Mouse (Mus musculus) megakaryocyte, adult 5-6 weeks (primary cell): Measurements from ENCODE around the gene Krt71. TPM values are rescaled to one million over a fixed set of nuclear protein-coding genes. Genes with fewer than 3 reads are reported as not detected.

Experiments used
- ATAC-seq: 2 replicates; pipeline ENCODE4 v1.8.0; 2016; ENCODE audit warnings: mild to moderate bottlenecking, inconsistent platforms; ENCODE audit not compliant: poor library complexity, severe bottlenecking
- total RNA-seq, 2 experiments: library from RNA; stranded (forward) in 1 of 2; stranded (reverse) in 1 of 2; fragments of 153-499, 151-499 nt in 1 of 2; fragments of 221-1000, 200-1000 nt in 1 of 2; gene quantifications; 2 replicates each; pipeline versions ENCODE4 v1.2.3 to v1.2.4; 2015 to 2017

Gene Krt71
- total RNA-seq (2015) (not detected in 2 replicates), total RNA-seq (2017) (not detected in 2 replicates)

GRCm38 (mm10) chr15:101742711-101743110, at the start of gene Krt71:
TSS of gene Krt71 (minus strand) at chr15:101743109.
- no peak for ATAC-seq

DNA sequence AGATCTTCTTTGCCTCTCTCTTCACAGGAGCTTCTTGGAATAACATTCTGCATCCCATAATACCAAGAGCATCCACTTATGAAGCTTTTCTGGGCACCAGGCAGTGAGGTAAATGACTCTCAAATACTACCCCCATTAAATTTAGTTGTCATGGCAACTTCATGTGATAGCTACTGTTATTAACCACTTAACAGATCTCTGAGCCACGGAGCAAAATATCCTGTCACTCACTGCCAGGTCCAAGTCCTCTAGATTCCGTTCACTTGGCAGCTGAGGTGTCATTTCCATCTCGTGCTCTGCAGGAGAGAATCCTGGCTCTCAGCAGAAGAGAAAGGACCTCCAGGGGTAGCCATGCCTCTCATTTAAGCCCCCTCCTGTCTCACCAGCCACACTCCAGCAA, 48.0 kb upstream of the Krt71 start:
- ATAC-seq: no peak

GRCm38 (mm10) chr15:101786360-101786759, 43.5 kb upstream of the Krt71 start, which contains the start of gene Krt72:
TSS of gene Krt72 (minus strand) at chr15:101786460.
- ATAC-seq: no peak

- no peak for ATAC-seq
These were observed 30.5 kb upstream of the Krt71 start for GRCm38 (mm10) chr15:101773420-101773819.

DNA sequence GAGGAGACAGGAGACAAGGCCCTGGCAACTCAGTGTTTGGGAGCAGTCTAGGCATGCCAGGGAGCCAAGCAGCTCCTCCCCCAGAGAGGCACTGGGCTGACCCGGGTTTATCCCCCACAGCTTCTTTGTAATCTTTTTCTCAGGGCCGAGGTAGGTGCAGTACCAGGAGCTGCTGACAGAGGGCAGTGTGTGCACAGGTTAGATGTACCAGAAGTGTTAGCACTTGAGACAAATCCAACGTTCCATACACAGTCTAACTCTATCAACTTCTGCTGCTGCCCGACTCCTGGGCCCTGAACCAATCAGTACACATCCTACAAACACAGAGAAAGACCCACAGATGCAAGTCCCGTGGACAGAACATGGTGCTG, 29.8 kb upstream of the Krt71 start:
- peak; percentile 82 for ATAC-seq

GRCm38 (mm10) chr15:101772080-101772710, 29.3 kb upstream of the Krt71 start:
- peak; percentile 43; the same call in 1 of the 2 replicates for ATAC-seq

GRCm38 (mm10) chr15:101770226-101770625, 27.3 kb upstream of the Krt71 start:
- no peak for ATAC-seq

- ATAC-seq: no peak
These were observed 5.1 kb downstream of the Krt71 start for GRCm38 (mm10) chr15:101737786-101738185.

DNA sequence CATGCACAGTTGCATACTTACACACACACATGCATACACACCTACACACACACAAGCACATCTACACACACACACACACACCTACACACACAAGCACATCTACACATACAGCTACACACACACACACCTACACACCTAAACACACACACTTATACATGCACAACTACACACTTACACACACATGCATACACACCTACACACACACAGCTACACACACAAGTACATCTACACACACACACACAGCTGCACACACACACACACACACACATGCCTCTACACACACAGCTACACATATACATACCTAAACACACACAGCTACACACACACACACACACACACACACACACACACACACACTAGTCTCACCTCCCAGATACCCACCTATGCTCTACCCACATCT, 12.3 kb downstream of the Krt71 start:
- no peak for ATAC-seq

- no peak for ATAC-seq
These were observed 18.2 kb downstream of the Krt71 start for GRCm38 (mm10) chr15:101724686-101725085.

- ATAC-seq: no peak
These were observed 27.1 kb downstream of the Krt71 start for GRCm38 (mm10) chr15:101715831-101716230.

GRCm38 (mm10) chr15:101714356-101714755, 28.6 kb downstream of the Krt71 start:
- no peak for ATAC-seq

DNA sequence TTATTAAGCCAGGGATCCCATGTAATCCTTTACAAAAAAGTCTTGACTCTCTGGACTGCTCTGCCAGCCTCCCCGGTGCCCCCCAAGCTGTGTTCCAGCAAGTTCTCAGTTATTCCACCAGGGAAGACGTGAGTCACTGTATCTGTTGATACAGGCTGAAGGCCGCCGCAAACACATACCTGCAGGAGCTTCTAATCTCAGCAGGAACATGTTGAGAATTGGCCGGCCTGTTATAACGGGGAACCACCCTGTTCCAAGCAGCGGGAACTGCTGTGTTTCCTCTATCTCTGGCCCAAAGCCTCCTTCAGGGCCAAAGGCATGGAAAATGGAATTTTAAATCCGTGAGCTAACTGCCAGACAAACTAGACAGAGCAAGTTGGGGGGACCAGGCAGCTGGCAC, 29.2 kb downstream of the Krt71 start:
- no peak for ATAC-seq

DNA sequence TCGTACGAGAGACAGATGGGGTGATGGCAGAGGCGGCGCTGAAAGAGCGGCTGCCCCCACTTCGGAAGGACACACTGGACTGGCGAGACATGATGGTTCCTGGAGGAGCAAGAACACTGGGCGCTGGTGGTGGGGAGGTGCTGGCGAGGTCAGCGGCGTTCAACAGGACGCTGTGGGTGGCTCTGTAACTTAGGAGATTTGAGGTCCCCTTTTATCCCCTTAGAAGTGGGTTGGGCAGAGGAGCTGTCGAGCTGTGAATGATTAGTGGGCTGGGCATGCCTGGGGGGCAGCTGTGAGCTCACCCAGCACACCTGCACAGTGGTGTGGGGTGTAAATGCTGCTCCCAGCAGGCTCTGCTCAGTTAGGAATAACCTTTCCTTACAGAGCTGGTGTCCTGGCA, 30.2 kb downstream of the Krt71 start, which contains the start of gene Krt5:
Gene Krt5, minus strand, starts transcription at position 179 of the 400 bp plus-strand sequence.
- no peak for ATAC-seq

GRCm38 (mm10) chr15:101708683-101709082, 34.2 kb downstream of the Krt71 start:
- no peak for ATAC-seq

- no peak for ATAC-seq
These were observed 35.5 kb downstream of the Krt71 start for GRCm38 (mm10) chr15:101707454-101707853.

DNA sequence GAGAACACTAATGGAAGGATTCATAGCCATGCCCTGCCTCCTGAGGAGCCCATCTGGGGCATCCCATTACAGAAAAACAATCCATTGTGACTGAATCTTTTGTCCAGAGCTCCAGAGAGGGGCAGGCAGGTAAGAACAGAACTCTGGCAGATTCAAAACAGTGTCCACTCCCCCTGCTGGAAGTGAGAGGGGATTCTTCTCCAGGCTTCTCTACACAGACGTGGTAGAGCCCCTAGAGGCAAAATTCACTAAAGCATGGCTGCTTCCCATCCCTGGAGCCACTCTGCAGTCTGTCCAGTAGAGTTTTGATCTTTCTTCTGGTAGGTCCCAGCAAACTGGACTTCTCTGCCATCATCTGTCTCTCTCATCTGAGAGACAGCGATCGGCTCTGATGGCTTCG, 38.8 kb downstream of the Krt71 start:
- ATAC-seq: no peak

GRCm38 (mm10) chr15:101702380-101702779, 40.5 kb downstream of the Krt71 start:
- no peak for ATAC-seq

DNA sequence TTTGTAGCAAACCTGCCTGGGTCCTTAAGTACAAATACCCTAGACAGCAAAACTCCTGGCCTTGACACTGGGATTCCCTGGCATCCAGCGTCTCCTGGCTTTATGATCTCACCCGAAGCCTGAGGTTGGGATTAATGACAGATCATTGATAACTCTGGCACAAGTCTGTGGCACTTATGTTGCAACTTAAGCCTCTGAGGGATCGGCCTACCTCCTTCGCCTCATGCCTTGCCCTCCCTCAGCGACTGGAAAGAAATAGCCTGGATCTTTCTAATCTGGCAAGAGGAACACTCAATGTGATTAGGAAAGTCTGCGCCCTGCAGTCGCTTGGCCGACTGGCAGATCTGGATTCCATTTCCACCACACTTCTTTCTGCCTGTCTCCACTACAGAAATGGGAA, 43.0 kb downstream of the Krt71 start:
- no peak for ATAC-seq

- ATAC-seq: no peak
These were observed 43.7 kb downstream of the Krt71 start for GRCm38 (mm10) chr15:101699192-101699591.

GRCm38 (mm10) chr15:101697326-101698188, 45.4 kb downstream of the Krt71 start:
- no peak for ATAC-seq

GRCm38 (mm10) chr15:101694207-101694606, 48.7 kb downstream of the Krt71 start, which contains the start of gene Krt6a:
TSS of gene Krt6a (minus strand) at chr15:101694307.
- ATAC-seq: no peak
